Mouse (Mus musculus) forebrain, embryonic 11.5 days (tissue): ENCODE data around the gene Ankrd9. TPM values are rescaled to one million over a fixed set of nuclear protein-coding genes. Genes with fewer than 3 reads are reported as not detected.

Source experiments
- ATAC-seq: fragments of 200-750 bp; cut with Nextera tagmentation; replicated peaks from 2 replicates; pipeline ENCODE4 v1.8.0; 2017; ENCODE audit warnings: moderate TSS enrichment; ENCODE audit not compliant: low FRiP score
- DNase-seq: peaks from one replicate; pipeline ENCODE4 v3.0.0-alpha.2; 2017; ENCODE audit warnings: low spot score
- H3K27ac ChIP-seq: fragments of 300-500 bp; sonication (generic); 2 replicates; pipeline ENCODE4 v1.5.1; 2014; ENCODE audit warnings: low read depth, low read length
- H3K27me3 ChIP-seq: fragments of 300-500 bp; sonication (generic); 2 replicates; pipeline ENCODE4 v1.6.1; 2014; ENCODE audit warnings: mild to moderate bottlenecking, low read length, mixed read lengths; ENCODE audit not compliant: control insufficient read depth, insufficient read depth
- H3K36me3 ChIP-seq: fragments of 300-500 bp; sonication (generic); 2 replicates; pipeline ENCODE4 v1.6.1; 2014; ENCODE audit warnings: mild to moderate bottlenecking, low read length, moderate library complexity, mixed read lengths; ENCODE audit not compliant: control insufficient read depth, insufficient read depth
- H3K4me1 ChIP-seq: fragments of 300-500 bp; sonication (generic); replicated peaks from 2 replicates; pipeline ENCODE4 v1.6.1; 2014; ENCODE audit warnings: low read length, mixed read lengths; ENCODE audit not compliant: control insufficient read depth, insufficient read depth
- H3K4me2 ChIP-seq: fragments of 300-500 bp; sonication (generic); 2 replicates; pipeline ENCODE4 v1.6.1; 2014; ENCODE audit warnings: low read depth, mild to moderate bottlenecking, low read length, moderate library complexity, mixed read lengths; ENCODE audit not compliant: severe bottlenecking
- H3K4me3 ChIP-seq: fragments of 300-500 bp; sonication (generic); 2 replicates; pipeline ENCODE4 v1.5.1; 2014; ENCODE audit warnings: low read depth, low read length
- H3K9ac ChIP-seq: fragments of 300-500 bp; sonication (generic); 2 replicates; pipeline ENCODE4 v1.6.1; 2014; ENCODE audit warnings: low read length
- H3K9me3 ChIP-seq: fragments of 300-500 bp; sonication (generic); 2 replicates; pipeline ENCODE4 v1.6.1; 2016; ENCODE audit warnings: low read length, mixed read lengths; ENCODE audit not compliant: control insufficient read depth
- WGBS: fragments of 180-500 bp; shearing (Covaris S2); extraction: QIAGEN DNeasy Blood & Tissue Kit; methylation state at CpG from one replicate; pipeline ENCODE4 v1.1.7; 2014; 5-methylcytosine and 5-hydroxymethylcytosine counted together
- polyA plus RNA-seq: library from polyadenylated mRNA; unstranded; fragments of >200 nt; fragmentation: Nextera tagmentation; extraction: Ambion mirVana; gene quantifications from 2 replicates; pipeline ENCODE4 v1.2.1, GENCODE M21; 2014

The Ankrd9 gene
- polyA plus RNA-seq, 1 experiment from 2014 or later: 16.9 TPM

- ATAC-seq (no peak), DNase-seq (no peak)
- H3K4me2 ChIP-seq: no peak overlapping the region
- H3K9ac ChIP-seq: no peak overlapping the region
- no peaks in the 10 kb centered on the region for H3K4me1 ChIP-seq
- H3K27ac ChIP-seq: no peak overlapping the region
- H3K4me3 ChIP-seq: no peak overlapping the region
- no peaks in the 10 kb centered on the region for H3K9me3 ChIP-seq
- no peaks in the 10 kb centered on the region for H3K36me3 ChIP-seq
- WGBS: 84% methylated on average over 14 of the region's 14 CpGs
- H3K27me3 ChIP-seq: no peaks in the 10 kb centered on the region
Observed at GRCm38 (mm10) chr12:111007134-111008103, 28.6 kb upstream of the Ankrd9 start.

GRCm38 (mm10) chr12:111006339-111006738, 27.5 kb upstream of the Ankrd9 start:
- H3K4me2 ChIP-seq: no peak overlapping the region
- 61% methylated on average over 4 of the region's 5 CpGs for WGBS
- H3K9me3 ChIP-seq: no peaks in the 10 kb centered on the region
- H3K9ac ChIP-seq: no peak overlapping the region
- ATAC-seq (no peak), DNase-seq (no peak)
- no peaks in the 10 kb centered on the region for H3K27me3 ChIP-seq
- H3K4me3 ChIP-seq: no peak overlapping the region
- H3K36me3 ChIP-seq: no peaks in the 10 kb centered on the region
- no peak overlapping the region for H3K27ac ChIP-seq
- no peaks in the 10 kb centered on the region for H3K4me1 ChIP-seq

GRCm38 (mm10) chr12:111005803-111006202, 27.0 kb upstream of the Ankrd9 start:
- no peak overlapping the region for H3K9ac ChIP-seq
- 75% methylated on average over 6 of the region's 6 CpGs for WGBS

GRCm38 (mm10) chr12:111004142-111004541, 25.3 kb upstream of the Ankrd9 start:
- ATAC-seq (no peak), DNase-seq (no peak)
- H3K27ac ChIP-seq: no peak overlapping the region
- H3K4me2 ChIP-seq: no peak overlapping the region
- H3K4me1 ChIP-seq: no peaks in the 10 kb centered on the region
- no peaks in the 10 kb centered on the region for H3K9me3 ChIP-seq
- H3K4me3 ChIP-seq: no peak overlapping the region
- H3K27me3 ChIP-seq: no peaks in the 10 kb centered on the region
- H3K9ac ChIP-seq: no peak overlapping the region
- 83% methylated on average over 9 of the region's 9 CpGs for WGBS
- no peaks in the 10 kb centered on the region for H3K36me3 ChIP-seq

More at GRCm38 (mm10) chr12:111005803-111006202, 27.0 kb upstream of the Ankrd9 start:
- Histone ChIP-seq H3K9me3 (no peaks in the 10 kb centered on the region), H3K4me1 (no peaks in the 10 kb centered on the region), H3K4me2 (no peak overlapping the region), H3K4me3 (no peak overlapping the region), H3K27ac (no peak overlapping the region), H3K36me3 (no peaks in the 10 kb centered on the region), H3K27me3 (no peaks in the 10 kb centered on the region)
- DNase-seq: no peak
- no peak for ATAC-seq

- Histone ChIP-seq H3K9me3 (peaks cover 4% of the 10 kb centered on the region; the same call in 1 of the 2 replicates), H3K27me3 (no peaks in the 10 kb centered on the region), H3K9ac (no peak overlapping the region), H3K27ac (no peak overlapping the region), H3K4me1 (no peaks in the 10 kb centered on the region), H3K4me2 (no peak overlapping the region), H3K4me3 (no peak overlapping the region), H3K36me3 (no peaks in the 10 kb centered on the region)
- DNase-seq (no peak), ATAC-seq (no peak)
- 92% methylated on average over 7 of the region's 7 CpGs for WGBS
Observed at GRCm38 (mm10) chr12:111000956-111001355, 22.1 kb upstream of the Ankrd9 start.

GRCm38 (mm10) chr12:110999820-111000219, 21.0 kb upstream of the Ankrd9 start:
- no peak overlapping the region for H3K4me2 ChIP-seq
- H3K9me3 ChIP-seq: peaks cover 4% of the 10 kb centered on the region; the same call in 1 of the 2 replicates
- H3K9ac ChIP-seq: no peak overlapping the region
- H3K4me3 ChIP-seq: no peak overlapping the region
- H3K36me3 ChIP-seq: no peaks in the 10 kb centered on the region
- WGBS: 95% methylated on average over 2 of the region's 2 CpGs
- DNase-seq: no peak
- ATAC-seq: no peak
- no peaks in the 10 kb centered on the region for H3K4me1 ChIP-seq
- no peaks in the 10 kb centered on the region for H3K27me3 ChIP-seq
- H3K27ac ChIP-seq: no peak overlapping the region

GRCm38 (mm10) chr12:110998092-110998491, 19.3 kb upstream of the Ankrd9 start:
- 96% methylated on average over 11 of the region's 11 CpGs for WGBS
- H3K27ac ChIP-seq: no peak overlapping the region
- H3K4me2 ChIP-seq: no peak overlapping the region
- no peak overlapping the region for H3K4me3 ChIP-seq
- H3K9me3 ChIP-seq: peaks cover 4% of the 10 kb centered on the region; the same call in 1 of the 2 replicates
- ATAC-seq (no peak), DNase-seq (no peak)
- H3K36me3 ChIP-seq: no peaks in the 10 kb centered on the region
- H3K9ac ChIP-seq: no peak overlapping the region
- no peaks in the 10 kb centered on the region for H3K27me3 ChIP-seq
- no peaks in the 10 kb centered on the region for H3K4me1 ChIP-seq

- DNase-seq (no peak), ATAC-seq (no peak)
- H3K4me1 ChIP-seq: peaks cover 4% of the 10 kb centered on the region; the same call in 1 of the 2 replicates
- H3K9ac ChIP-seq: no peak overlapping the region
- peaks cover 4% of the 10 kb centered on the region; the same call in 1 of the 2 replicates for H3K9me3 ChIP-seq
- H3K27ac ChIP-seq: no peak overlapping the region
- 46% methylated on average over 12 of the region's 12 CpGs for WGBS
- no peak overlapping the region for H3K4me3 ChIP-seq
- no peak overlapping the region for H3K4me2 ChIP-seq
- no peaks in the 10 kb centered on the region for H3K36me3 ChIP-seq
- H3K27me3 ChIP-seq: no peaks in the 10 kb centered on the region
Observed at GRCm38 (mm10) chr12:110994666-110995065, 15.8 kb upstream of the Ankrd9 start.
